Mouse (Mus musculus) forebrain, postnatal 0 days (tissue): ENCODE measurements around the gene Opn1sw. TPM values are rescaled to one million over a fixed set of nuclear protein-coding genes. Genes with fewer than 3 reads are reported as not detected.
A peak's percentile ranks its signal among the peaks of the same experiment; 100 is the strongest.

ENCODE experiments used
- ATAC-seq: fragments of 200-750 bp; cut with Nextera tagmentation; 2 replicates; pipeline ENCODE4 v1.8.0; 2017; ENCODE audit warnings: mild to moderate bottlenecking, moderate library complexity
- DNase-seq: peaks from one replicate; pipeline ENCODE4 v3.0.0-alpha.2; 2015
- H3K27ac ChIP-seq: fragments of 300-500 bp; sonication (generic); 2 replicates; pipeline ENCODE4 v1.5.1; 2014; ENCODE audit warnings: low read depth, mild to moderate bottlenecking, antibody characterized with exemption, low read length, moderate library complexity, mixed read lengths
- H3K27me3 ChIP-seq: fragments of 300-500 bp; sonication (generic); 2 replicates; pipeline ENCODE4 v1.6.1; 2014; ENCODE audit warnings: mild to moderate bottlenecking, low read length, mixed read lengths; ENCODE audit not compliant: insufficient read depth
- H3K36me3 ChIP-seq: fragments of 300-500 bp; sonication (generic); 2 replicates; pipeline ENCODE4 v1.6.1; 2014; ENCODE audit warnings: mild to moderate bottlenecking, moderate library complexity; ENCODE audit not compliant: insufficient read depth
- H3K4me1 ChIP-seq: fragments of 300-500 bp; sonication (generic); 2 replicates; pipeline ENCODE4 v1.6.1; 2014; ENCODE audit warnings: antibody characterized with exemption; ENCODE audit not compliant: insufficient read depth
- H3K4me2 ChIP-seq: fragments of 300-500 bp; sonication (generic); 2 replicates; pipeline ENCODE4 v1.6.1; 2014; ENCODE audit warnings: low read depth, mild to moderate bottlenecking, moderate library complexity
- H3K4me3 ChIP-seq: fragments of 300-500 bp; sonication (generic); 2 replicates; pipeline ENCODE4 v1.5.1; 2014; ENCODE audit warnings: low read depth, low read length, mixed read lengths
- H3K9ac ChIP-seq: fragments of 300-500 bp; sonication (generic); 2 replicates; pipeline ENCODE4 v1.6.1; 2014; ENCODE audit warnings: mild to moderate bottlenecking
- H3K9me3 ChIP-seq: fragments of 300-500 bp; sonication (generic); 2 replicates; pipeline ENCODE4 v1.6.1; 2016; ENCODE audit warnings: low read length
- CTCF ChIP-seq: sonication (generic); IDR thresholded peaks from 2 replicates; pipeline ENCODE4 v1.5.1; 2016; ENCODE audit warnings: antibody characterized with exemption, control low read depth, low read depth
- WGBS: fragments of 180-500 bp; shearing (Covaris S2); extraction: QIAGEN DNeasy Blood & Tissue Kit; methylation state at CpG from one replicate; pipeline ENCODE4 v1.1.7; 2014; 5-methylcytosine and 5-hydroxymethylcytosine counted together
- polyA plus RNA-seq: library from polyadenylated mRNA; unstranded; fragments of >200 nt; fragmentation: Nextera tagmentation; extraction: Ambion mirVana; gene quantifications from 2 replicates; pipeline ENCODE4 v1.2.1, GENCODE M21; 2015
- total RNA-seq: library from RNA; depleted of rRNA; stranded (reverse); fragments of >200 nt; gene quantifications from 2 replicates; pipeline ENCODE4 v1.2.3, GENCODE M21; 2014

Opn1sw gene
- total and polyA plus RNA-seq, 2 experiments from 2014 or later: 0.45 to 7.0 TPM

DNA sequence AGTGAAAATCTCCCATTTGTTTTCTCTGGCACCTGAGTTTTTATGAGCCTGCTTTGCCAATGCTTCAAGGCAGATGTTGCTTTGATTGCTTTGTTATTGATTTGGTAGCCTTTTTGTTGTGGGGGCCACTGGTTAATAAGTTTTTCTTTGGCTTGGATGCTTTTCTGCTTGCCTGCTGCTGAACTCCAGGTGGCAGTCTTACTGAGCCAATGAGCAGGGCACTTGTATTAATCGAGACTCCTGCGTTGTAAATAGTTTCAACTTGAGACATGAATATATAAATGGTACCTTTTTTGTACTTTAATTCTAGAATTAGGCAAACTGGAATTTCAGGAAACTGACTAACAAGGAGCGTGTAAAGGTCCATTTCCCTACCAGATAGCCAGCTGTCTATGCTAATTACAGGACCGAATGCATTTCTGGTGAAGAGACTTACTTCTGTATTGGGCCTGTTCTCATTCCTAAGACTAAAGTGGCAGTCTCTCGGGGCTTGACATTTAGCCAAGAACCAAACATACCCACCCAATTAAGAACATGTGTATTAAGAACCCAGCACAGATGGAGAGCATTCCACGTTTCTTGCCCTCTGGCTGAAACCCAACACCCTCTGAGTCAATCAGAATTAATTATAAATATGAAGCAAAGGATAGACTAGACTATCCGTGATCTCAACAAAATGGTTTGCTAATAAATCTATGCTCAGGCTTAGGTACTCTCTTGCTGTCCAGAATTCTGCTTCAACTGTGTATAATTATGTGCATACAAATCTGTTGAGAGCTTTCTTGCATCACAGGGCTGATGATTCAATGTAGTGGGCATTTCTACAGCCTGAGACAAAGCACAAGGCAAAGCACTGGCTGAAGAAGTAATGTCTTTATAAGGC is 25.8 kb downstream of the Opn1sw start:
- WGBS: 12% methylated on average over 7 of the region's 7 CpGs

DNA sequence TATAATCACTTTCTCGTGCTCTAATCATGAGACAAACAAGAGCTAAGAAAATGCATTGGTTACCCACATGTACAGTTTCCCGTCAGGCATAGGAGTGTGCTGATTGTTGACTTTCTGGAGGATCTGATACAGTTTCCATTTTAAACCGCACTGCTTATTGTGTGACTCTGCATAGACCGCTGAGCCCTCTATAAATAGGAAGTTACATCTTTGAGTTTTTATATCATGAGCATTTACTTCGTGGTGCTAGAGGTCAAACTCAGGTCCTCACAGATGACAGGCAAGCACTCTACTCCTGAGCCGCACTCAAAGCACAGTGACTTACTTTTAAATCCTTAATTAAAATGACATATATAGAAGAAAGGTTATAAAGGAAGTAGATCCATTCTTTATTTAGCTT is 28.1 kb downstream of the Opn1sw start:
- Histone ChIP-seq H3K4me1 (no peaks in the 10 kb centered on the region), H3K4me2 (no peak overlapping the region), H3K36me3 (peaks cover 8% of the 10 kb centered on the region; the same call in 1 of the 2 replicates), H3K9me3 (no peaks in the 10 kb centered on the region), H3K4me3 (no peak overlapping the region), H3K27ac (no peak overlapping the region), H3K27me3 (no peaks in the 10 kb centered on the region), H3K9ac (no peak overlapping the region)
- ATAC-seq (no peak), DNase-seq (no peak)
- no peak for TF ChIP-seq CTCF
- 87% methylated on average over 6 of the region's 6 CpGs for WGBS

More for the DNA sequence above, 25.8 kb downstream of the Opn1sw start:
- DNase-seq: peak; percentile 47
- Histone ChIP-seq H3K4me3 (no peak overlapping the region), H3K4me1 (no peaks in the 10 kb centered on the region), H3K9me3 (no peaks in the 10 kb centered on the region), H3K27me3 (no peaks in the 10 kb centered on the region), H3K9ac (no peak overlapping the region), H3K27ac (no peak overlapping the region), H3K36me3 (peaks cover 14% of the 10 kb centered on the region), H3K4me2 (no peak overlapping the region)
- peak; percentile 76 for ATAC-seq
- TF ChIP-seq CTCF: peak; percentile 65

DNA sequence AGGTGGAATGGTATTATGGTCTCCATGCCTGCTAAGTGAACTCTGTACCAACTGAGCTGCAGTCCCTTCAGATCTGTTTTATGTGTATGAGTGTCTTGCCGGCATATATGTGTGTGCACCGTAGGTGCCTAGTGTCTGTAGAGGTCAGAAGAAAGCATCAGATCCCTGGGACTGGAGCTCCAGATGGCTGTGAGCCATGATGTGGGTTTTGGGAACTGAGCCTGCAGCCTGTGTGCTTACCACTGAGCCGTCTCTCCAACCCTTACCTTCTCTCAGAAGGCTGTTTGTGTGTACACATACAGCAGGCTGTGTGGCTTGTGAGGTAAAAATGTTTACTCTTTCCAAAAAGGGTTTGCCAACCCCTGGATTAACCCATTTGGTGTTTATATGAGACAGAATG is 28.9 kb downstream of the Opn1sw start:
- H3K27ac ChIP-seq: no peak overlapping the region
- no peak overlapping the region for H3K4me3 ChIP-seq
- no peaks in the 10 kb centered on the region for H3K9me3 ChIP-seq
- TF ChIP-seq CTCF: no peak
- no peaks in the 10 kb centered on the region for H3K27me3 ChIP-seq
- ATAC-seq (no peak), DNase-seq (no peak)
- no peaks in the 10 kb centered on the region for H3K4me1 ChIP-seq
- H3K36me3 ChIP-seq: peaks cover 8% of the 10 kb centered on the region; the same call in 1 of the 2 replicates
- WGBS: 89% methylated on average over 3 of the region's 3 CpGs
- H3K9ac ChIP-seq: no peak overlapping the region
- no peak overlapping the region for H3K4me2 ChIP-seq

DNA sequence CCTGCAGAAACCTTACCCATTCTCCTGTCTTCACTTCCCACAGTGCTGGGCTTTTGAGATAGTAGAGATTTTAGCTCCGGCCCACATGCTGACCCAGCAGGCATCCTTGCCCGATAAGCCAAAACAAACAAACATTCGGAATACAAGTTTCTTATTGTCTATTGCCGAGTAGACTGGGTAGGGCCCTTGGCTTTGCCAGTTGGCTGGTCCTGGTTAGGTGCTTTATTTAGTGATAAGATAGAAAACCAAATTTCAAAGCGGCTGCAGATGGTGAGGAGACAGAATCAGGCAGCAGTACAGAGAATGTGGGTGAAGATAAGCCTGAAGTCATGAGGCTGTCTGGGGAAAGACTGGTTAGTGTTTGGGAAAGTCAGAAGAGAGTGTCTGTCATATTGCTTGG is 35.5 kb downstream of the Opn1sw start:
- Histone ChIP-seq H3K27me3 (no peaks in the 10 kb centered on the region), H3K4me2 (no peak overlapping the region), H3K27ac (no peak overlapping the region), H3K36me3 (peaks cover 3% of the 10 kb centered on the region; the same call in 1 of the 2 replicates), H3K4me3 (no peak overlapping the region), H3K4me1 (no peaks in the 10 kb centered on the region; the same call in 1 of the 2 replicates), H3K9ac (no peak overlapping the region), H3K9me3 (no peaks in the 10 kb centered on the region)
- no peak for ATAC-seq
- DNase-seq: no peak
- 61% methylated on average over 5 of the region's 5 CpGs for WGBS
- no peak for TF ChIP-seq CTCF

DNA sequence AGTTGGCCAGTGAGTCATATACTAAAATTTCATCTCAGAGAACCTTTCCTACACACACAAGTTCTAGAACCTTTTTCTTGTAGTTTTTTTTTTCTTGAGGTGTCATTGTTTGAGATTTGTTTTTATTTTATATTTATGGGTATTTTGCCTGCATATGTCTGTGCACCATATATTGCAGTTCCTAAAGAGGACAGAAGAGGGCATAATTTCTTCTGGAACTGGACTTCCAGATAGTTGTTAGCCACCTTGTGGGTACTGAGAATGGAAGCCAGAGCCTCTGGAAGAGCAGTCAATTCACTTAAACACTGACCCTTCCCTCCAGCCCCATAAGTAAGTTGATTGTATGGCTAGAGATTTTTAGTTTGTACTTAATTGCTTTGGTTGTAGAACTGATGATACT is 36.7 kb downstream of the Opn1sw start:
- Histone ChIP-seq H3K36me3 (no peaks in the 10 kb centered on the region; the same call in 1 of the 2 replicates), H3K9me3 (no peaks in the 10 kb centered on the region), H3K9ac (no peak overlapping the region), H3K27me3 (no peaks in the 10 kb centered on the region), H3K4me2 (no peak overlapping the region), H3K27ac (no peak overlapping the region), H3K4me1 (peaks cover 5% of the 10 kb centered on the region; the same call in 1 of the 2 replicates), H3K4me3 (no peak overlapping the region)
- DNase-seq (no peak), ATAC-seq (no peak)
- 0 out of 2 replicates have a peak, but pooled peaks have one; percentile 16 for TF ChIP-seq CTCF

DNA sequence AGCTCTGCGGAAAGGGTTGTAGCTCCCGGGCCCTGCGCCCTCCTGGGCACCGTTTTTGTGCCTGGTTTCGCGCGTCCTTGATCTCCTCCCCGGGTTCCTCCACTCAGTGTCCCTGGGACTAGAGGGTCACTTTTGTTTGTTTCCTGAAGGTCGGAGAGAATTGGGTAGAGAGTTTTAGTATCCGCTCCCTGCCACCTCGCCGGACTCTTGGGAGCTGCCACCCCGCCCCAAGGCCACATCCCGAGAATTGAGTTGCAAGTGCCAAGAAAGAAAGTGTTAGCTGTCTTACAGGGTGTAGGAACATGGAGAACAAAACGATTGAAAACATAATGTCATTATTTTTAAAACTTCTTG is 39.9 kb downstream of the Opn1sw start:
- H3K9me3 ChIP-seq: no peaks in the 10 kb centered on the region
- H3K4me1 ChIP-seq: peaks cover 5% of the 10 kb centered on the region; the same call in 1 of the 2 replicates
- peak overlapping the region; percentile 68 for H3K9ac ChIP-seq
- H3K27ac ChIP-seq: peak overlapping the region; percentile 77
- no peak for TF ChIP-seq CTCF
- no peaks in the 10 kb centered on the region for H3K36me3 ChIP-seq
- ATAC-seq (no peak), DNase-seq (no peak)
- WGBS: under 1% methylated on average over 15 of the region's 15 CpGs
- H3K4me2 ChIP-seq: peak overlapping the region; percentile 71
- H3K27me3 ChIP-seq: no peaks in the 10 kb centered on the region
- peak overlapping the region; percentile 89 for H3K4me3 ChIP-seq

DNA sequence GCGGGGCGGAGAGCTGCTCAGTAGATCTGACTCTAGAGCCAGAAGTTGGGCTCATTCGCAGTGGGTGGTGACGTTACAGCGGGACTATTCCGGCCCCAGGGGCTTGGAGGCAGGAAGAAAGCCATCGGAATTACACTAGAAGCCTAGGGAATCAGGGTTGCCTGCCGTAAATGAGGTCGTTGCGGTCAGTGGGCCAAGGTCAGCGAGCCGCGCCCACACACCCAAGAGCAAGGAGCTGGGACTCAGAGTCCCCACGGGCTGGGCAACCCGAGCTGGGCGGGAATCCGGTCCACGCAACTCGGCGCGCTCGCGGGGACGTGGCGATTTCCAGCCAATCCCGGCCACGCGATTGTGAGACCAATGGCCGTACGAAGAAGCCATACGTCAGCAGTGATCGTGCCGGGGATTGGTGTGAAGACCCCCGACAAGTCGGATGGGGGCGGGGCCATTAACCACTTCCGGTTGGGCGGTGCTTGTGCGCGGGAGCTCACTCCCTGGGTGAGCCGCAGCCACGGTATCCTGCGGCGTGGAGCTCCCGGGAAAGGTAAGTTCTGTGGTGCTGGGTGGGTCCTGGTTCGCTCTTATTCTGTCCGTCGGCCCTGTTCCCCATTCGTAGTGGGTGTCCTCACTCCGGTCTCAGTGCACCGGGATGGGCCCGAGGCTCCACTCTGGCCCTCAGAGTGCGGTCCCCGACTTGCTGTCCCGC is 40.5 kb downstream of the Opn1sw start, which contains the start of gene Calu:
TSS of gene Calu (plus strand) at position 405 of the 706 bp plus-strand sequence.
- H3K4me2 ChIP-seq: peak within 1 kb of the TSS; percentile 71
- no peak; the same call in 1 of the 2 replicates for TF ChIP-seq CTCF
- H3K27me3 ChIP-seq: no peaks in the 10 kb centered on the region
- H3K27ac ChIP-seq: peak within 1 kb of the TSS; percentile 78
- H3K9ac ChIP-seq: peak within 1 kb of the TSS; percentile 68
- DNase-seq: peak; percentile 99
- 3% methylated on average over 55 of the region's 55 CpGs for WGBS
- H3K36me3 ChIP-seq: no peaks in the 10 kb centered on the region
- no peaks in the 10 kb centered on the region for H3K9me3 ChIP-seq
- H3K4me3 ChIP-seq: peak within 1 kb of the TSS; percentile 89
- ATAC-seq: peak; percentile 99
- H3K4me1 ChIP-seq: peaks cover 5% of the 10 kb centered on the region; the same call in 1 of the 2 replicates
